Mouse (Mus musculus) layer of hippocampus, adult 11-12 months (tissue): Measurements from ENCODE around the gene Prkcg.
A peak's percentile ranks its signal among the peaks of the same experiment; 100 is the strongest.
"Not testable (repeated sequence)": the region's sequence is repeated elsewhere in the genome, so short reads cannot be mapped to it uniquely, and the experiment has no call there.

Experiments used
- DNase-seq: peaks from one replicate; pipeline ENCODE4 v3.0.0; 2022; ENCODE audit warnings: low spot score

Gene Prkcg

DNA sequence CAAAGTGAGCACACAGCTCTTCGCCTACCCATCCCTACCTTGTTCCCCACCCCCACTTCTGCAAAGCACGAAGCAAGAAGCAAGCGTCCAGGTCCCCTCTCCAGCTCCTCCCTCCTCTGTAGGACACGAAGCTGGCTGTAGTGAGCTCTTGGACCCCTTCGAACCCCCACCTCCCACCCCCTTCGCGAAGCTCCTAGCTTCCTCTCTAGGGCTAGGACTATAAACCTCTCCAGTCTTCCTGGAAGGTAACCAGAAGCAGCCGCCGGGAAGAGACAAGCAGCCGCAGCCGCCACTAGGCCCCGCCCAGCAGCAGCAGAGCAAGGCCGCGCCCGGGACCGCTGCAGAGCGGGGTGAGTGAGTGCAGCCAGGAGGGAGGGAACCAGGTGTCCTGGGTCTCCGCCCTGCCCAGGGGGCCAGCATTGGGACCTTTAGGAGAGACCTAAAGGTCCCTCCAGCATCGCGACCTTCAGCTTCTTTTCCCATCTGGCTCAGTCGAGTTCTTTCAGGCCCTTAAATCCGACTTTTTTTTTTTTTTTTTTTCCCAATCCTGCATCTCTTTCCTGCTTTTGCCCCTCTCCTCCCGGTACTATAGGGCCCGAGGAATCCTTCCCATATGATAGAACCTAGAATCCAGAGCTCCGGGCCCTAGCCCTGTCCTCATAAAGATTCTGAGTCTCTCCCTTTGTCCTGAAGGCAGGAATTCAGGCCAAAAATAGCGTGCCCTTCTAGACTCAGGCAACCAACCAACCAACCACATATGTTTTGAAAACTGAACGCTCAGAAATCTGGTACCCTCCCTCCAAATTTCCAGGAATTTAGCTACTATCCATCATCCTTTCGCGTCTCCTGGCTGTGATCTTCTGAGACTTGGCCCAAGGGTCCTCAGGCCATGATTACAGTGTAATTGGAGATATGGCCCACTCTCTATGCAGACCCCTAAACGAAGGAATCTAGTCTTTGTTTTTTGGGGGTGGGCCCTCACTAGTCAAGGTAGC, at the start of gene Prkcg, which contains the start of gene Myadm:
Gene Prkcg, plus strand, starts transcription at position 204 of the 995 bp plus-strand sequence.
Gene Myadm, plus strand, starts transcription at position 105 of the 995 bp plus-strand sequence.
- DNase-seq = peak; percentile 74

- no peak for DNase-seq
Measured at GRCm38 (mm10) chr7:3239193-3239592, 49.8 kb upstream of the Prkcg start.

DNA sequence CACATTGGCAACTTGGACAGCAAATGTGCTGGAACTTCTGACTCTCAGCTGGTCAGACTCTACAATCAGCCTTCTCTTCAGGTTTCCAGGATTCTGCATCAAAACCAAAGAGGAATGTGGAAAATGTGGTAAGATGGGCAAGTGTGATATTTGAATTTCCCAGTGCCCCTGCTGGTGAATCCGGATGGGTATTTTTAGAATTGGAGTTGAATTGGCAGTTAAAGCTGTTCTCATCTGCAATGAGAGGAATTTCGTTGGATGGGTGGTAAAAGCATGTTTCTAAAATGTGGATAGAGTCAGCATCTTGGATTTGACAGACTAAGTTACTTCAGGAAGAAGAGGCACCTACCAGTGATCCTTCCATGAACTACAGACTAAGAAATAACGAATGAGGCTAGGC, 28.3 kb upstream of the Prkcg start:
- DNase-seq = no peak

- DNase-seq = no peak
Measured at GRCm38 (mm10) chr7:3261446-3261845, 27.5 kb upstream of the Prkcg start.

DNA sequence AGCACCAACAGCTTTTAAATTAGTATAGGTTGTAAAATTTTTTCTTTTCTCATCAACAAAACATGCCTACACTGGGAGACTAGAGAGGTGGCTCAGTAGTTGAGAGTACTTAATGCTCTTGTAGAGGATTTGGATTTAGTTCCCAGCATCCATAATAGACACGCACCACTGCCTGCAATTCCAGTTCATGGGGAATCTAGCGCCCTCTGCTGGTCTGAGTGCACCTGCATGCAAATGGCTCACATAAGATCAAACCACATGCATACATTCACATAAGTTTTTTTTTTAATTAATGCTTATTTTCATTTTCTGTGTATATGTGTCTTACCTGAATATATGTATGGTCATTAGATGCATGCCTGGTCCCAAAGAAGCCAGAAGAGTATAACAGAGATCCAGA, 26.2 kb upstream of the Prkcg start:
- DNase-seq = no peak

DNA sequence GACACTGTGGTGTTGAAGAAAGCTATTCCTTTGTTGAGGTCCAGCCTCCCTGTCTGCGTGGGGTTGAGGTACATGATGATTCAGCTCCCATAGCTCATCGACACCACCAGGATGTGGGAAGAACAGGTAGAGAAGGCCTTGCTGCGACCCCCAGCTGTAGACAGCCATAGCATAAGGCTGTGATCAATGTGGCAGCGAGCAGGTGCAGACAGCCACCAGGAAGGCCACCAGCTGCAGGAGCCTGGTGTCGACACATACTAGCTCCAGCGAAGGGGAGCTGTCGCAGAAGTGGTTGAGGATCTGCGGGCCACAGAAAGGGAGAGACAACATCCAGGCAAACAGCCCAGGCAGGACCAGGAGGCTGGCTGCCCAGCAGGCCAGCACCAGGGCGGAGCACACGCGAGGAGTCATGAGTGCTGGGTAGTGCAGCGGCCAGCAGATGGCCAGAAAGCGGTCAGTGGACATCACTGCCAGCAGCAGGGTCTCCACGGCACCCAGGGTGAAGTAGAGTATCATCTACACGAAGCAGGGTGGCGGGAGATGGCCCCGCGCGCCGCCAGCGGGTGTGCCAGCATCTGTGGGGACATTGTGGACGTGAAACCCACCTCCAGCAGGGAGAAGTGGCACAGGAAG, 24.5 kb upstream of the Prkcg start:
- DNase-seq = no peak

- DNase-seq = no peak
Measured at GRCm38 (mm10) chr7:3265311-3265710, 23.7 kb upstream of the Prkcg start.

GRCm38 (mm10) chr7:3267261-3267660, 21.7 kb upstream of the Prkcg start:
- DNase-seq = no peak

GRCm38 (mm10) chr7:3267888-3268287, 21.1 kb upstream of the Prkcg start:
- DNase-seq = no peak

- no peak for DNase-seq
Measured at GRCm38 (mm10) chr7:3268291-3268690, 20.7 kb upstream of the Prkcg start.

- no peak for DNase-seq
Measured at GRCm38 (mm10) chr7:3272206-3272605, 16.8 kb upstream of the Prkcg start.

GRCm38 (mm10) chr7:3275455-3276170, 13.4 kb upstream of the Prkcg start:
- no peak for DNase-seq

GRCm38 (mm10) chr7:3276781-3277180, 12.2 kb upstream of the Prkcg start:
- DNase-seq = not testable (repeated sequence)

- no peak for DNase-seq
Measured at GRCm38 (mm10) chr7:3280080-3280653, 8.8 kb upstream of the Prkcg start.

- no peak for DNase-seq
Measured at GRCm38 (mm10) chr7:3280654-3281153, 8.3 kb upstream of the Prkcg start.

DNA sequence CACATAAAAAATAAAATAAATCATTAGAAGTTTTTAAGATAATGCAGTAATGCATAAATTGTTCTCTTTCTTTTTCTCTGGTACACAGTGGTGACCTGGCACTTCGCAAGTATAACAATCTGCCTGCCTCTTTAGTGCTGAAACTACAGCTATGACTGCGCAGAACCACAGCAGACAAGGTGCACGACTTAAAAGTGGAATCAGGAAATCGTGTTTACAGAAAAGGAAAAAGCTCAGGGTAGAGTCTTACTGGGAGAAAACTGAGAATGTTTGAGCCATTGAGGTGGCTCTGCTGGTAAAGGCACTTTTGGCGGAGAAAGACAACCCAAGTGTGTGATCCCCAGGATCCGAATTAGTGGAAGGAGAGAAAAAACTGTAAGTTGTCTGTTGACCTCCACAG, 7.2 kb upstream of the Prkcg start:
- no peak for DNase-seq

DNA sequence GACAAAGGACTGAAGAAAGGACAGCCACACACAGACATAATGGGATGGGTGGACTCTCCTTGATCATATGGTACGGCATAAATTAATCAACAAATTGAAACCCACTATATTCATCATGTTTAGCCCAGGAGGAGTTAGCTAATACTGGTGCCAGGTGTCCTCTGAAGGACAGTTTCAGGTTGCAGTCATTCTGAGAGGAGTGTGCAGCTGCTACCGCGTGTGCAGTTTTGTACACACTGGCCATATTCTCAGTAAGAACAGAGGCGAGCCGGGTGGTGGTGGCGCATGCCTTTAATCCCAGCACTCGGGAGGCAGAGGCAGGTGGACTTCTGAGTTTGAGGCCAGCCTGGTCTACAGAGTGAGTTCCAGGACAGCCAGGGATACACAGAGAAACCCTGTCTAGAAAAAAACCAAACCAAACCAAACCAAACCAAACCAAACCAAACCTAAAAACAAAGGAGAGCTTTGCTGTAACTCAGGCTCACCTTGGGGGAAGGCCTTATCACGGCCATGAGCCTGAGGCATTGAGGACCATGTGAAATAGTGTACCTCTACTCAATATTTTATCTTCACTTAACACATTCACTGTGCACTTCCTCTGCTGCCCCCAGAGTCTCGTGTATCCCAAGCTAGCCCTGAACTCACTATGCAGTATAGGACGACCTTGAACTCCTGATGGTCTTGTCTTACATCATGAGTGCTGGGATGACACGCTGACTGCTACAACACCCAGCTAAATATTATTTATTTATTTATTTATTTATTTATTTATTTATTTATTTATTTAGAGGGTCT, 5.7 kb upstream of the Prkcg start:
- DNase-seq = no peak

GRCm38 (mm10) chr7:3284604-3285003, 4.4 kb upstream of the Prkcg start:
- DNase-seq = no peak

- no peak for DNase-seq
Measured at GRCm38 (mm10) chr7:3286036-3286435, 2.9 kb upstream of the Prkcg start.

DNA sequence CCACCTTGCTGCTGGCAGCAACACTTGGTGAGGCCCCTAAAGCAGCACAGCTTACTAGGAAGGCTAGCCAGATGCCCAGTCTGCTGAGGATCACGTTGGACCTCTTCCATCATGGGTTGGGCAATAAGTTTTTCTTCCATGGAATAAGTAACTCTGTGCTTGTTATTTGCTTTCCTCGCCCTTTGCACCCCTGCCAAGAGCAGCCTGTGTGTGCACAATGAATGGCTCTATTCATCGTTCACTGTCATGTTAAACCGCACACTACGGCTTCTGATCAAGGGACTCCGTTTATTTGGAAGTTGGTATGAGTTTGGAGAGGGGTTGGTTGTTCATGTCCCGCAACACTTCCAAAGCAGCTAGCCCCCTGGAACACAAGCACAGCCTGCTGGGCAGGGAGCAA, 1.8 kb upstream of the Prkcg start:
- no peak for DNase-seq
